Mouse (Mus musculus): ENCODE measurements around the gene Ostf1. TPM values are rescaled to one million over a fixed set of nuclear protein-coding genes. Genes with fewer than 3 reads are reported as not detected.

The Ostf1 gene
- total and polyA plus RNA-seq, 2 experiments from 2014 or later, result 17.7 to 32.8 TPM

DNA sequence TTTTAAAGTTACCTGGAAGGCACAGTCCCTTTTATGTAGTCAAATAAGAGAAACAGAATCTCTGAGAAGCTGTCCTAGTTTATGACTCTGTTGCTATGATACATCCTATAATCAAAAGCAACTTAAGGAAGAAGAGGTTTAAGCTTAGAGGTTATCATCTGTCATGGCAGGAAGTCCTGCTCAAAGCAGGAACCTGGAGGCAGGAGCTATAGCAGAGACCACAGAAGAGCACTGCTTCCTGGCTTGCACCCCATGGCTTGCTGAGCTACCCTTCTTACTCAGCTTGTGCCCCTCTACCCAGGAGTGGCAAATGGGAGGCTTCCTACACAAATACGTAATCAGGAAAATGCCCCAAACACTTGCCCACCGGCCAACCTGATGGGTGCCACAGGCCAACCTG lies 76.0 kb downstream of the Ostf1 start:
- DNase-seq (ENCODE audit: low spot score) (no peak), ATAC-seq (ENCODE audit: low FRiP score) (no peak)
- TF ChIP-seq CTCF (IDR thresholded peaks at IDR 0.05), result no peak
- H3K36me3 ChIP-seq (ENCODE audit: insufficient read depth, low read length), result no peaks in the 10 kb centered on the region
- H3K27ac ChIP-seq (ENCODE audit: low read depth, low read length), result no peak overlapping the region
- no peaks in the 10 kb centered on the region for H3K4me1 ChIP-seq (ENCODE audit: insufficient read depth, low read length)
- no peak overlapping the region for H3K4me2 ChIP-seq (ENCODE audit: low read depth, low read length, poor library complexity, severe bottlenecking)
- no peaks in the 10 kb centered on the region for H3K27me3 ChIP-seq (ENCODE audit: insufficient read depth, low read length)
- 87% methylated on average over 2 of the region's 2 CpGs for WGBS
- no peaks in the 10 kb centered on the region for H3K9me3 ChIP-seq (ENCODE audit: low read length)
- H3K4me3 ChIP-seq (ENCODE audit: low read depth, low read length), result no peak overlapping the region
- H3K9ac ChIP-seq (replicated peaks; ENCODE audit: low read length, poor library complexity, severe bottlenecking), result no peak overlapping the region

DNA sequence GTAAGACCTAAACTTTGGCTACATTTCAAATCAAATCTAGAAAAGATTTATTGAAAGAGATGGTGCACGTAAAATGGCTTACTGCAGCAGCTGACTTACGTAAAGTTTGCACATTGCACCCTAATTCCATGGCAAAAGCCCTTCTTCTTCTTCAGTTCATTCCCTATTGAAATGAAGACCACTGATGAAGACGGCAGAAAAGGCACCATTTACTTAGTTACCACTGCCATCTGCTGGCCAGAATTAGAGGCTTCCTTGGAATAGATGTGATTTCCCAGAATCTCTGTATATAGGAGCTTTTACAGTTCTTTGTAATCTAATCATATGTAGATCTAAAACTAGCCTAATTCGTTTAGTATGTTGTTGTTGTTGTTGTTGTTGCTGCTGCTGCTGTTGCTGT lies 83.0 kb downstream of the Ostf1 start:
- peak; percentile 93 for TF ChIP-seq CTCF (IDR thresholded peaks at IDR 0.05)
- no peaks in the 10 kb centered on the region for H3K9me3 ChIP-seq (ENCODE audit: low read length)
- no peaks in the 10 kb centered on the region for H3K4me1 ChIP-seq (ENCODE audit: insufficient read depth, low read length)
- H3K9ac ChIP-seq (replicated peaks; ENCODE audit: low read length, poor library complexity, severe bottlenecking), result no peak overlapping the region
- no peaks in the 10 kb centered on the region for H3K36me3 ChIP-seq (ENCODE audit: insufficient read depth, low read length)
- H3K27ac ChIP-seq (ENCODE audit: low read depth, low read length), result no peak overlapping the region
- WGBS, result 9% methylated on average over 4 of the region's 4 CpGs
- no peak overlapping the region for H3K4me2 ChIP-seq (ENCODE audit: low read depth, low read length, poor library complexity, severe bottlenecking)
- ATAC-seq (ENCODE audit: low FRiP score) (no peak), DNase-seq (ENCODE audit: low spot score) (peak; percentile 88)
- no peak overlapping the region for H3K4me3 ChIP-seq (ENCODE audit: low read depth, low read length)
- no peaks in the 10 kb centered on the region for H3K27me3 ChIP-seq (ENCODE audit: insufficient read depth, low read length)

Other genes with a start within 250 kb of the Ostf1 start
- 3.4 and 3.9 TPM in 2 replicates for gene Nmrk1, start 127 bp upstream of the Ostf1 start, total RNA-seq (2014; rRNA removed)
- 3.9 and 4.3 TPM in 2 replicates for gene Nmrk1, start 127 bp upstream of the Ostf1 start, polyA plus RNA-seq (2015; fragmentation: Nextera tagmentation; extraction: Ambion mirVana)
- 8.2 and 10.7 TPM in 2 replicates for gene Carnmt1, start 38.9 kb upstream of the Ostf1 start, total RNA-seq (2014; rRNA removed)
- 9.8 and 11.5 TPM in 2 replicates for gene Carnmt1, start 38.9 kb upstream of the Ostf1 start, polyA plus RNA-seq (2015; fragmentation: Nextera tagmentation; extraction: Ambion mirVana)
- 49.6 and 61.8 TPM in 2 replicates for gene D030056L22Rik, start 81.4 kb upstream of the Ostf1 start, total RNA-seq (2014; rRNA removed)
- gene D030056L22Rik, start 81.4 kb upstream of the Ostf1 start, polyA plus RNA-seq (2015; fragmentation: Nextera tagmentation; extraction: Ambion mirVana), result 35.0 TPM in 2 replicates
- 0.38 TPM in 2 replicates for gene Trpm6, start 118.2 kb upstream of the Ostf1 start, total RNA-seq (2014; rRNA removed)
- 0.26 and 0.29 TPM in 2 replicates for gene Trpm6, start 118.2 kb upstream of the Ostf1 start, polyA plus RNA-seq (2015; fragmentation: Nextera tagmentation; extraction: Ambion mirVana)

Measured in midbrain, postnatal 0 days (tissue).